Comparison of ENCODE assay signal across 10 mouse cellular contexts in genomic region chr9:78846110-78846509, GRCm38 (mm10).
A peak's percentile ranks its signal among the peaks of the same experiment; 100 is the strongest.
DNase-seq lines count a peak whose midpoint lies in the region; ATAC-seq and TF ChIP-seq lines count a peak whose summit lies in the region.
"Had no signal": no experiment of that assay in that cellular context is flagged by ENCODE, and none has a peak within 500 bp of the region (broad histone marks: within the 10 kb centered on the region; RNA-seq: fewer than 3 reads in every experiment).

No protein-coding gene starts in this region.

- no peaks in the 10 kb centered on the region for H3K27me3 ChIP-seq in heart, embryonic 12.5 days (replicated peaks)
- H3K27me3 ChIP-seq in midbrain, postnatal 0 days (ENCODE audit: insufficient read depth, low read length) = no peaks in the 10 kb centered on the region
- H3K27me3 ChIP-seq: megakaryocyte, embryonic 14.5 days had no signal

- H3K27ac ChIP-seq in heart, embryonic 12.5 days (ENCODE audit: poor library complexity, severe bottlenecking) = 0 out of 2 replicates have a peak overlapping the region, but pooled peaks have one; percentile 38
- H3K27ac ChIP-seq in midbrain, postnatal 0 days (ENCODE audit: low read depth, low read length) = no peak overlapping the region; the same call in 1 of the 2 replicates

- intact Hi-C loops in left cerebral cortex, postnatal 4 days (cut with DNase I) = no loop called here
- intact Hi-C loops in left cerebral cortex, postnatal 25 days (cut with DNase I) = no loop called here

- TF ChIP-seq CTCF in midbrain, postnatal 0 days (IDR thresholded peaks at IDR 0.05) = no peak

- 0 out of 2 replicates have a peak, but pooled peaks cover 5% of the 10 kb centered on the region for H3K9me3 ChIP-seq in heart, embryonic 12.5 days (replicated peaks)
- H3K9me3 ChIP-seq in midbrain, postnatal 0 days (ENCODE audit: low read length) = no peaks in the 10 kb centered on the region

- ATAC-seq in heart, embryonic 12.5 days (ENCODE audit: insufficient number of reproducible peaks, low FRiP score) = no peak
- ATAC-seq in midbrain, postnatal 0 days (ENCODE audit: low FRiP score) = 0 out of 2 replicates have a peak, but pooled peaks have one; percentile 52

- DNase-seq in left cerebral cortex, postnatal 4 days = peak; percentile 7
- DNase-seq in left cerebral cortex, postnatal 25 days (ENCODE audit: low spot score in 2 of 2) = no peak
- DNase-seq in embryo, embryonic 10 days (ENCODE audit: low spot score) = peak; percentile 25
- peak; percentile 29 for DNase-seq in midbrain, postnatal 0 days (ENCODE audit: low spot score)
- DNase-seq in frontal cortex, postnatal 36 days (ENCODE audit: low spot score in 2 of 2) = no peak
- DNase-seq in thymus, postnatal 4 days = no peak
- DNase-seq in right cerebral cortex, adult 2 months (ENCODE audit: low spot score in 2 of 2) = no peak

- no peak overlapping the region for H3K4me3 ChIP-seq in heart, embryonic 12.5 days
- H3K4me3 ChIP-seq in midbrain, postnatal 0 days (ENCODE audit: low read depth, low read length) = no peak overlapping the region
- H3K4me3 ChIP-seq: erythroblast, embryonic 14.5 days; megakaryocyte, embryonic 14.5 days had no signal

- 21% methylated on average over 7 of the region's 7 CpGs for WGBS in heart, embryonic 12.5 days
- 13% methylated on average over 7 of the region's 7 CpGs for WGBS in midbrain, postnatal 0 days

- H3K9ac ChIP-seq in heart, embryonic 12.5 days = no peak overlapping the region
- no peak overlapping the region for H3K9ac ChIP-seq in midbrain, postnatal 0 days (replicated peaks; ENCODE audit: low read length, poor library complexity, severe bottlenecking)

- peak overlapping the region; percentile 39 for H3K4me2 ChIP-seq in heart, embryonic 12.5 days
- H3K4me2 ChIP-seq in midbrain, postnatal 0 days (ENCODE audit: low read depth, low read length, poor library complexity, severe bottlenecking) = peak overlapping the region; percentile 18; the same call in 1 of the 2 replicates

- H3K4me1 ChIP-seq in heart, embryonic 12.5 days (replicated peaks) = peaks cover 18% of the 10 kb centered on the region
- no peaks in the 10 kb centered on the region for H3K4me1 ChIP-seq in midbrain, postnatal 0 days (ENCODE audit: insufficient read depth, low read length)
- H3K4me1 ChIP-seq: megakaryocyte, embryonic 14.5 days had no signal

- H3K36me3 ChIP-seq in heart, embryonic 12.5 days = no peaks in the 10 kb centered on the region
- H3K36me3 ChIP-seq in midbrain, postnatal 0 days (ENCODE audit: insufficient read depth, low read length) = no peaks in the 10 kb centered on the region

Comparison
In these comparisons a context has a peak if more than half of its experiments do, and no peak if none do; other contexts are left out.
1. DNase-seq: peak in left cerebral cortex, postnatal 4 days (single experiment), embryo, embryonic 10 days (single experiment) and midbrain, postnatal 0 days (single experiment); none in left cerebral cortex, postnatal 25 days (0 of 2), frontal cortex, postnatal 36 days (0 of 2), thymus, postnatal 4 days (single experiment) and right cerebral cortex, adult 2 months (0 of 2).